Mouse (Mus musculus) spleen, adult 2 months (tissue): ENCODE data around the gene Ramp2. TPM values are rescaled to one million over a fixed set of nuclear protein-coding genes. Genes with fewer than 3 reads are reported as not detected.
A peak's percentile ranks its signal among the peaks of the same experiment; 100 is the strongest.

ENCODE experiments used
- DNase-seq, 2 experiments: peaks; one replicate each; pipeline versions ENCODE4 v3.0.0 to v3.0.0-alpha.2; 2012 to 2021; ENCODE audit warnings: low spot score in 2 of 2, low read depth in 1 of 2
- H3K27ac ChIP-seq: fragments of 200-500 bp; 2 replicates; pipeline ENCODE4 v1.5.1; 2012; ENCODE audit warnings: low read length, inconsistent platforms; ENCODE audit not compliant: insufficient read depth
- H3K27me3 ChIP-seq: fragments of 200-500 bp; 2 replicates; pipeline ENCODE4 v1.6.1; 2012; ENCODE audit warnings: mild to moderate bottlenecking, moderate library complexity, low read length, inconsistent platforms; ENCODE audit not compliant: control insufficient read depth, insufficient read depth
- H3K36me3 ChIP-seq: fragments of 200-500 bp; 2 replicates; pipeline ENCODE4 v1.6.1; 2012; ENCODE audit warnings: mild to moderate bottlenecking, low read length, inconsistent platforms; ENCODE audit not compliant: control insufficient read depth, insufficient read depth
- H3K4me1 ChIP-seq: fragments of 200-500 bp; 2 replicates; pipeline ENCODE4 v1.6.1; 2011; ENCODE audit warnings: inconsistent platforms; ENCODE audit not compliant: control insufficient read depth, insufficient read depth, insufficient read length
- H3K4me3 ChIP-seq: fragments of 200-500 bp; 2 replicates; pipeline ENCODE4 v1.5.1; 2011; ENCODE audit warnings: mild to moderate bottlenecking, inconsistent platforms; ENCODE audit not compliant: insufficient read depth, insufficient read length; ENCODE audit errors: extremely low read depth
- CTCF ChIP-seq: fragments of 200-500 bp; IDR thresholded peaks from 2 replicates; pipeline ENCODE4 v1.5.1; 2011; ENCODE audit warnings: mild to moderate bottlenecking, inconsistent platforms; ENCODE audit not compliant: insufficient read depth, insufficient read length, insufficient replicate concordance; ENCODE audit errors: extremely low read depth
- POLR2A ChIP-seq: fragments of 200-500 bp; IDR thresholded peaks from 2 replicates; pipeline ENCODE4 v1.6.1; 2011; ENCODE audit warnings: low read depth, low read length, inconsistent platforms
- WGBS: fragments of 180-500 bp; shearing (Covaris S2); methylation state at CpG from one replicate; pipeline ENCODE4 v1.1.7; 2018; 5-methylcytosine and 5-hydroxymethylcytosine counted together
- polyA plus RNA-seq: library from polyadenylated mRNA; depleted of rRNA; stranded (reverse); fragments of >200 nt; gene quantifications from 2 replicates; pipeline ENCODE4 v1.2.3, GENCODE M21; 2012

The Ramp2 gene
- polyA plus RNA-seq, 1 experiment, result 59.7 TPM

- TF ChIP-seq POLR2A, result no peak
- TF ChIP-seq CTCF, result peak; percentile 43; the same call in 1 of the 2 replicates
- 0 out of 2 replicates have a peak overlapping the region, but pooled peaks have one; percentile 4 for H3K27ac ChIP-seq
- WGBS, result 42% methylated on average over 14 of the region's 14 CpGs
- DNase-seq, result peak; percentile 41 to 55
- H3K36me3 ChIP-seq, result no peaks in the 10 kb centered on the region
- no peak overlapping the region for H3K4me3 ChIP-seq
- peaks cover 13% of the 10 kb centered on the region for H3K27me3 ChIP-seq
- H3K4me1 ChIP-seq, result peaks cover 8% of the 10 kb centered on the region; the same call in 1 of the 2 replicates
Measured at GRCm38 (mm10) chr11:101248258-101248994, 2.6 kb downstream of the Ramp2 start.

- WGBS, result 86% methylated on average over 2 of the region's 2 CpGs
- TF ChIP-seq POLR2A, result no peak
- TF ChIP-seq CTCF, result no peak
- H3K27ac ChIP-seq, result no peak overlapping the region
- no peak for DNase-seq
- no peak overlapping the region for H3K4me3 ChIP-seq
- peaks cover under 1% of the 10 kb centered on the region for H3K36me3 ChIP-seq
- H3K27me3 ChIP-seq, result peaks cover 8% of the 10 kb centered on the region
- H3K4me1 ChIP-seq, result peaks cover 8% of the 10 kb centered on the region
Measured at GRCm38 (mm10) chr11:101251031-101251430, 5.2 kb downstream of the Ramp2 start.

- H3K27ac ChIP-seq, result 0 out of 2 replicates have a peak overlapping the region, but pooled peaks have one; percentile 36
- no peak for DNase-seq
- 6% methylated on average over 7 of the region's 7 CpGs for WGBS
Measured at GRCm38 (mm10) chr11:101252941-101253340, 7.1 kb downstream of the Ramp2 start.

GRCm38 (mm10) chr11:101253613-101254389, 8.0 kb downstream of the Ramp2 start, which contains the start of gene Vps25:
Gene Vps25, plus strand, starts transcription at chr11:101253707.
- peak; percentile 75 to 82 for DNase-seq
- peaks cover 9% of the 10 kb centered on the region for H3K36me3 ChIP-seq
- peaks cover 3% of the 10 kb centered on the region for H3K4me1 ChIP-seq
- H3K4me3 ChIP-seq, result peak within 1 kb of the TSS; percentile 85
- TF ChIP-seq CTCF (no peak), POLR2A (peak; percentile 88)
- H3K27ac ChIP-seq, result peak within 1 kb of the TSS; percentile 88
- no peaks in the 10 kb centered on the region for H3K27me3 ChIP-seq
- 1% methylated on average over 40 of the region's 40 CpGs for WGBS

More at GRCm38 (mm10) chr11:101252941-101253340, 7.1 kb downstream of the Ramp2 start:
- H3K4me3 ChIP-seq, result peak overlapping the region; percentile 85
- peaks cover 3% of the 10 kb centered on the region for H3K4me1 ChIP-seq
- no peak for TF ChIP-seq CTCF
- no peak for TF ChIP-seq POLR2A
- H3K27me3 ChIP-seq, result no peaks in the 10 kb centered on the region
- H3K36me3 ChIP-seq, result peaks cover 5% of the 10 kb centered on the region

GRCm38 (mm10) chr11:101255826-101256775, 10.3 kb downstream of the Ramp2 start:
- WGBS, result 89% methylated on average over 13 of the region's 13 CpGs

GRCm38 (mm10) chr11:101259261-101259712, 13.5 kb downstream of the Ramp2 start:
- Histone ChIP-seq H3K27me3 (peaks cover 24% of the 10 kb centered on the region), H3K27ac (no peak overlapping the region), H3K4me1 (peaks cover 10% of the 10 kb centered on the region), H3K4me3 (no peak overlapping the region), H3K36me3 (peaks cover 10% of the 10 kb centered on the region)
- TF ChIP-seq CTCF, result no peak
- TF ChIP-seq POLR2A, result no peak
- WGBS, result 71% methylated on average over 6 of the region's 6 CpGs
- no peak for DNase-seq

More at GRCm38 (mm10) chr11:101255826-101256775, 10.3 kb downstream of the Ramp2 start:
- Histone ChIP-seq H3K4me3 (no peak overlapping the region), H3K4me1 (peaks cover 13% of the 10 kb centered on the region), H3K36me3 (peaks cover 10% of the 10 kb centered on the region), H3K27me3 (peaks cover 8% of the 10 kb centered on the region), H3K27ac (no peak overlapping the region)
- TF ChIP-seq POLR2A (no peak), CTCF (no peak)
- no peak for DNase-seq
